Mouse (Mus musculus): ENCODE data around the gene Agpat3. TPM values are rescaled to one million over a fixed set of nuclear protein-coding genes. Genes with fewer than 3 reads are reported as not detected.

Agpat3 gene
- polyA plus RNA-seq, 1 experiment from 2014 or later, result 68.1 TPM

GRCm38 (mm10) chr10:78260916-78261650, 91.2 kb downstream of the Agpat3 start:
- Histone ChIP-seq H3K4me3 (no peak overlapping the region), H3K4me1 (peaks cover 10% of the 10 kb centered on the region), H3K9me3 (no peaks in the 10 kb centered on the region), H3K4me2 (no peak overlapping the region), H3K9ac (no peak overlapping the region), H3K27me3 (no peaks in the 10 kb centered on the region), H3K27ac (no peak overlapping the region), H3K36me3 (no peaks in the 10 kb centered on the region)
- ATAC-seq (ENCODE audit: borderline replicate concordance, extremely low read depth, low FRiP score, low TSS enrichment), result no peak
- 62% methylated on average over 7 of the region's 7 CpGs for WGBS

GRCm38 (mm10) chr10:78260322-78260721, 92.0 kb downstream of the Agpat3 start:
- Histone ChIP-seq H3K4me2 (no peak overlapping the region), H3K36me3 (no peaks in the 10 kb centered on the region), H3K27me3 (no peaks in the 10 kb centered on the region), H3K9ac (no peak overlapping the region), H3K4me1 (peaks cover 10% of the 10 kb centered on the region), H3K9me3 (no peaks in the 10 kb centered on the region), H3K4me3 (no peak overlapping the region), H3K27ac (no peak overlapping the region)
- no peak for ATAC-seq (ENCODE audit: borderline replicate concordance, extremely low read depth, low FRiP score, low TSS enrichment)
- 9% methylated on average over 5 of the region's 5 CpGs for WGBS

- Histone ChIP-seq H3K27ac (no peak overlapping the region), H3K9me3 (no peaks in the 10 kb centered on the region), H3K9ac (no peak overlapping the region), H3K27me3 (no peaks in the 10 kb centered on the region), H3K4me1 (peaks cover 10% of the 10 kb centered on the region), H3K4me3 (no peak overlapping the region), H3K36me3 (no peaks in the 10 kb centered on the region), H3K4me2 (no peak overlapping the region)
- ATAC-seq (ENCODE audit: borderline replicate concordance, extremely low read depth, low FRiP score, low TSS enrichment), result no peak
- 36% methylated on average over 6 of the region's 6 CpGs for WGBS
Observed at GRCm38 (mm10) chr10:78259702-78260101, 92.6 kb downstream of the Agpat3 start.

GRCm38 (mm10) chr10:78259230-78259629, 93.1 kb downstream of the Agpat3 start:
- no peaks in the 10 kb centered on the region for H3K27me3 ChIP-seq
- 55% methylated on average over 5 of the region's 5 CpGs for WGBS
- no peak for ATAC-seq (ENCODE audit: borderline replicate concordance, extremely low read depth, low FRiP score, low TSS enrichment)
- H3K9me3 ChIP-seq, result no peaks in the 10 kb centered on the region
- no peak overlapping the region for H3K4me2 ChIP-seq
- H3K27ac ChIP-seq, result no peak overlapping the region
- no peak overlapping the region for H3K4me3 ChIP-seq
- peaks cover 10% of the 10 kb centered on the region for H3K4me1 ChIP-seq
- H3K36me3 ChIP-seq, result no peaks in the 10 kb centered on the region
- no peak overlapping the region for H3K9ac ChIP-seq

GRCm38 (mm10) chr10:78258142-78258675, 94.1 kb downstream of the Agpat3 start:
- no peak for ATAC-seq (ENCODE audit: borderline replicate concordance, extremely low read depth, low FRiP score, low TSS enrichment)
- Histone ChIP-seq H3K4me2 (no peak overlapping the region), H3K27ac (no peak overlapping the region), H3K4me3 (no peak overlapping the region), H3K36me3 (no peaks in the 10 kb centered on the region), H3K4me1 (peaks cover 10% of the 10 kb centered on the region), H3K27me3 (no peaks in the 10 kb centered on the region), H3K9ac (no peak overlapping the region), H3K9me3 (no peaks in the 10 kb centered on the region)
- 66% methylated on average over 6 of the region's 6 CpGs for WGBS

- 57% methylated on average over 4 of the region's 4 CpGs for WGBS
Observed at GRCm38 (mm10) chr10:78255646-78256059, 96.6 kb downstream of the Agpat3 start.

GRCm38 (mm10) chr10:78247206-78247605, 105.1 kb downstream of the Agpat3 start:
- H3K27me3 ChIP-seq, result no peaks in the 10 kb centered on the region
- H3K27ac ChIP-seq, result no peak overlapping the region
- H3K4me3 ChIP-seq, result no peak overlapping the region
- no peak overlapping the region for H3K9ac ChIP-seq
- H3K4me1 ChIP-seq, result peaks cover 20% of the 10 kb centered on the region
- H3K36me3 ChIP-seq, result no peaks in the 10 kb centered on the region
- 69% methylated on average over 3 of the region's 3 CpGs for WGBS
- no peak for ATAC-seq (ENCODE audit: borderline replicate concordance, extremely low read depth, low FRiP score, low TSS enrichment)
- H3K9me3 ChIP-seq, result no peaks in the 10 kb centered on the region
- H3K4me2 ChIP-seq, result no peak overlapping the region

More at GRCm38 (mm10) chr10:78255646-78256059, 96.6 kb downstream of the Agpat3 start:
- H3K4me3 ChIP-seq, result no peak overlapping the region
- no peak overlapping the region for H3K27ac ChIP-seq
- no peaks in the 10 kb centered on the region for H3K27me3 ChIP-seq
- no peak for ATAC-seq (ENCODE audit: borderline replicate concordance, extremely low read depth, low FRiP score, low TSS enrichment)
- H3K4me2 ChIP-seq, result no peak overlapping the region
- no peaks in the 10 kb centered on the region for H3K36me3 ChIP-seq
- H3K4me1 ChIP-seq, result peaks cover 10% of the 10 kb centered on the region
- no peaks in the 10 kb centered on the region for H3K9me3 ChIP-seq
- no peak overlapping the region for H3K9ac ChIP-seq

GRCm38 (mm10) chr10:78246725-78247124, 105.6 kb downstream of the Agpat3 start:
- no peak overlapping the region for H3K4me2 ChIP-seq
- no peak overlapping the region for H3K4me3 ChIP-seq
- H3K27ac ChIP-seq, result no peak overlapping the region
- no peaks in the 10 kb centered on the region for H3K9me3 ChIP-seq
- no peak for ATAC-seq (ENCODE audit: borderline replicate concordance, extremely low read depth, low FRiP score, low TSS enrichment)
- no peaks in the 10 kb centered on the region for H3K36me3 ChIP-seq
- no peak overlapping the region for H3K9ac ChIP-seq
- no peaks in the 10 kb centered on the region for H3K27me3 ChIP-seq
- WGBS, result 77% methylated on average over 4 of the region's 4 CpGs
- H3K4me1 ChIP-seq, result peaks cover 20% of the 10 kb centered on the region

GRCm38 (mm10) chr10:78245225-78245547, 107.1 kb downstream of the Agpat3 start:
- ATAC-seq (ENCODE audit: borderline replicate concordance, extremely low read depth, low FRiP score, low TSS enrichment), result no peak
- H3K27me3 ChIP-seq, result no peaks in the 10 kb centered on the region
- peak overlapping the region; percentile 82 for H3K4me3 ChIP-seq
- H3K36me3 ChIP-seq, result no peaks in the 10 kb centered on the region
- WGBS, result 18% methylated on average over 7 of the region's 7 CpGs
- no peak overlapping the region for H3K27ac ChIP-seq
- H3K4me2 ChIP-seq, result peak overlapping the region; percentile 93
- peaks cover 20% of the 10 kb centered on the region for H3K4me1 ChIP-seq
- H3K9ac ChIP-seq, result peak overlapping the region; percentile 73
- H3K9me3 ChIP-seq, result no peaks in the 10 kb centered on the region

GRCm38 (mm10) chr10:78244438-78245224, 107.7 kb downstream of the Agpat3 start, which contains the start of gene Trappc10:
Gene Trappc10 (minus strand): TSS chr10:78244641.
- Histone ChIP-seq H3K4me2 (peak within 1 kb of the TSS; percentile 93), H3K4me3 (peak within 1 kb of the TSS; percentile 82), H3K9ac (peak within 1 kb of the TSS; percentile 73), H3K4me1 (peaks cover 20% of the 10 kb centered on the region), H3K27me3 (no peaks in the 10 kb centered on the region), H3K36me3 (no peaks in the 10 kb centered on the region), H3K9me3 (no peaks in the 10 kb centered on the region), H3K27ac (no peak within 1 kb of the TSS)
- peak; percentile 95 for ATAC-seq (ENCODE audit: borderline replicate concordance, extremely low read depth, low FRiP score, low TSS enrichment)
- under 1% methylated on average over 55 of the region's 74 CpGs for WGBS

GRCm38 (mm10) chr10:78244058-78244437, 108.2 kb downstream of the Agpat3 start:
- Histone ChIP-seq H3K36me3 (no peaks in the 10 kb centered on the region), H3K9me3 (no peaks in the 10 kb centered on the region), H3K27ac (no peak overlapping the region), H3K27me3 (no peaks in the 10 kb centered on the region), H3K9ac (peak overlapping the region; percentile 73), H3K4me1 (peaks cover 20% of the 10 kb centered on the region), H3K4me2 (peak overlapping the region; percentile 93), H3K4me3 (peak overlapping the region; percentile 82)
- WGBS, result 0% methylated on average over 30 of the region's 33 CpGs
- ATAC-seq (ENCODE audit: borderline replicate concordance, extremely low read depth, low FRiP score, low TSS enrichment), result peak; percentile 24; the same call in 1 of the 2 replicates

- H3K4me2 ChIP-seq, result no peak overlapping the region
- no peaks in the 10 kb centered on the region for H3K27me3 ChIP-seq
- WGBS, result 64% methylated on average over 6 of the region's 6 CpGs
- H3K27ac ChIP-seq, result no peak overlapping the region
- ATAC-seq (ENCODE audit: borderline replicate concordance, extremely low read depth, low FRiP score, low TSS enrichment), result no peak
- no peaks in the 10 kb centered on the region for H3K9me3 ChIP-seq
- H3K4me1 ChIP-seq, result peaks cover 25% of the 10 kb centered on the region
- no peak overlapping the region for H3K4me3 ChIP-seq
- no peak overlapping the region for H3K9ac ChIP-seq
- no peaks in the 10 kb centered on the region for H3K36me3 ChIP-seq
Observed at GRCm38 (mm10) chr10:78238926-78239325, 113.4 kb downstream of the Agpat3 start.

Measured in lung, embryonic 15.5 days (tissue).